11 mouse cellular contexts compared by ENCODE assay signal in genomic region chr11:4184251-4184952, GRCm38 (mm10). TPM values are rescaled to one million over a fixed set of nuclear protein-coding genes. Genes with fewer than 3 reads are reported as not detected.
DNase-seq lines count a peak whose midpoint lies in the region; ATAC-seq and TF ChIP-seq lines count a peak whose summit lies in the region.
"Had no signal": no experiment of that assay in that cellular context is flagged by ENCODE, and none has a peak within 500 bp of the region (broad histone marks: within the 10 kb centered on the region; RNA-seq: fewer than 3 reads in every experiment).

No protein-coding gene starts in this region.

- TF ChIP-seq CTCF in Patski (IDR thresholded peaks at IDR 0.05): no peak

- no peak for DNase-seq in hindbrain, embryonic 10.5 days (ENCODE audit: low spot score)
- DNase-seq in Patski (ENCODE audit: low read depth, low spot score): no peak
- peak; percentile 44 for DNase-seq in splenic B cell, adult 2 months (ENCODE audit: low read depth, low spot score)
- no peak for DNase-seq in ovary, postnatal 36 days (ENCODE audit: low spot score)
- DNase-seq in lung, postnatal 25 days (ENCODE audit: low spot score): no peak
- DNase-seq: cerebellum, postnatal 14 days; lung, embryonic 14.5 days had no signal

- CTCF ChIA-PET in Patski (lab: Charles Lee): interaction anchor here (0.6 to 2.2 kb wide), 15 partner anchors 9 to 50 kb away, joined by 3 to 11 read pairs (median 4); partner anchors contain the start of gene Castor1

- POLR2A ChIA-PET in Patski (lab: Charles Lee): interaction anchor here (1.0 kb wide), 1 partner anchor 35 kb away, joined by 5 read pairs; no protein-coding TSS in a partner anchor

- in situ Hi-C loops in Patski (cut with MboI; ENCODE audit: low pct_unique_long_range_greater_than_20kb): no loop called here

- H3K4me2 ChIP-seq in hindbrain, embryonic 15.5 days: no peak overlapping the region
- H3K4me2 ChIP-seq in midbrain, embryonic 13.5 days (replicated peaks): no peak overlapping the region
- H3K4me2 ChIP-seq in midbrain, embryonic 16.5 days (ENCODE audit: low read length): no peak overlapping the region
- H3K4me2 ChIP-seq: lung, embryonic 14.5 days had no signal

- peaks cover 37% of the 10 kb centered on the region for H3K36me3 ChIP-seq in hindbrain, embryonic 15.5 days
- H3K36me3 ChIP-seq in hindbrain, embryonic 10.5 days: peaks cover 48% of the 10 kb centered on the region
- H3K36me3 ChIP-seq in midbrain, embryonic 13.5 days: peaks cover 42% of the 10 kb centered on the region
- peaks cover 27% of the 10 kb centered on the region for H3K36me3 ChIP-seq in midbrain, embryonic 16.5 days (ENCODE audit: control insufficient read depth, insufficient read depth, low read length)
- H3K36me3 ChIP-seq in splenic B cell, adult 2 months (ENCODE audit: control insufficient read depth, insufficient read depth, low read length, poor library complexity, severe bottlenecking): peaks cover 3% of the 10 kb centered on the region; the same call in 1 of the 2 replicates

- H3K9me3 ChIP-seq in hindbrain, embryonic 15.5 days: no peaks in the 10 kb centered on the region
- no peaks in the 10 kb centered on the region for H3K9me3 ChIP-seq in hindbrain, embryonic 10.5 days
- no peaks in the 10 kb centered on the region for H3K9me3 ChIP-seq in midbrain, embryonic 13.5 days
- H3K9me3 ChIP-seq in midbrain, embryonic 16.5 days (replicated peaks; ENCODE audit: control insufficient read depth, low read length, poor library complexity, severe bottlenecking): no peaks in the 10 kb centered on the region

- WGBS in hindbrain, embryonic 15.5 days: 73% methylated on average over 4 of the region's 4 CpGs
- WGBS in hindbrain, embryonic 10.5 days: 81% methylated on average over 4 of the region's 4 CpGs
- WGBS in midbrain, embryonic 13.5 days: 76% methylated on average over 4 of the region's 4 CpGs
- WGBS in midbrain, embryonic 16.5 days: 76% methylated on average over 4 of the region's 4 CpGs

- peak overlapping the region; percentile 35; the same call in 1 of the 2 replicates for H3K27ac ChIP-seq in hindbrain, embryonic 15.5 days (replicated peaks)
- no peak overlapping the region for H3K27ac ChIP-seq in hindbrain, embryonic 10.5 days
- 0 out of 2 replicates have a peak overlapping the region, but pooled peaks have one; percentile 26 for H3K27ac ChIP-seq in midbrain, embryonic 13.5 days
- H3K27ac ChIP-seq in midbrain, embryonic 16.5 days (ENCODE audit: low read length): no peak overlapping the region

- H3K4me3 ChIP-seq in hindbrain, embryonic 15.5 days: no peak overlapping the region
- no peak overlapping the region for H3K4me3 ChIP-seq in hindbrain, embryonic 10.5 days
- H3K4me3 ChIP-seq in midbrain, embryonic 13.5 days (replicated peaks): no peak overlapping the region
- H3K4me3 ChIP-seq in midbrain, embryonic 16.5 days (ENCODE audit: low read depth, low read length): no peak overlapping the region
- H3K4me3 ChIP-seq: myocyte had no signal

- H3K27me3 ChIP-seq in hindbrain, embryonic 15.5 days: no peaks in the 10 kb centered on the region
- H3K27me3 ChIP-seq in hindbrain, embryonic 10.5 days (ENCODE audit: insufficient read depth, poor library complexity, severe bottlenecking): peaks cover 8% of the 10 kb centered on the region; the same call in 1 of the 2 replicates
- H3K27me3 ChIP-seq in midbrain, embryonic 13.5 days: no peaks in the 10 kb centered on the region
- H3K27me3 ChIP-seq in midbrain, embryonic 16.5 days (ENCODE audit: control insufficient read depth, insufficient read depth, low read depth, low read length): no peaks in the 10 kb centered on the region
- no peaks in the 10 kb centered on the region for H3K27me3 ChIP-seq in Patski
- H3K27me3 ChIP-seq in splenic B cell, adult 2 months (ENCODE audit: control insufficient read depth, insufficient read depth, low read length, poor library complexity, severe bottlenecking): no peaks in the 10 kb centered on the region

- peaks cover 18% of the 10 kb centered on the region for H3K4me1 ChIP-seq in hindbrain, embryonic 15.5 days (replicated peaks)
- H3K4me1 ChIP-seq in hindbrain, embryonic 10.5 days (replicated peaks): peaks cover 18% of the 10 kb centered on the region
- peaks cover 14% of the 10 kb centered on the region for H3K4me1 ChIP-seq in midbrain, embryonic 13.5 days (replicated peaks)
- peaks cover 13% of the 10 kb centered on the region for H3K4me1 ChIP-seq in midbrain, embryonic 16.5 days (ENCODE audit: control insufficient read depth, insufficient read depth, low read length)

- no peak for ATAC-seq in hindbrain, embryonic 15.5 days (ENCODE audit: low FRiP score, low read depth)
- no peak for ATAC-seq in midbrain, embryonic 13.5 days
- no peak for ATAC-seq in midbrain, embryonic 16.5 days
- peak; percentile 51 for ATAC-seq in Patski

- no peak overlapping the region for H3K9ac ChIP-seq in hindbrain, embryonic 15.5 days
- no peak overlapping the region for H3K9ac ChIP-seq in midbrain, embryonic 13.5 days (replicated peaks)
- H3K9ac ChIP-seq in midbrain, embryonic 16.5 days (ENCODE audit: low read depth, low read length): no peak overlapping the region
- H3K9ac ChIP-seq: lung, embryonic 14.5 days had no signal

RNA-seq across cellular contexts. Expression of gene Tbc1d10a, which starts 2.2 kb away (rescaled TPM):
- polyA plus RNA-seq in hindbrain, embryonic 15.5 days (2015; fragmentation: Nextera tagmentation; extraction: Ambion mirVana): 36.3 and 38.1 TPM in 2 replicates
- 29.4 and 32.3 TPM in 2 replicates for polyA plus RNA-seq in hindbrain, embryonic 10.5 days (2016; fragmentation: Nextera tagmentation; extraction: Ambion mirVana)
- polyA plus RNA-seq in midbrain, embryonic 13.5 days (2015; fragmentation: Nextera tagmentation; extraction: Ambion mirVana): 24.2 and 24.6 TPM in 2 replicates
- 33.6 and 34.8 TPM in 2 replicates for polyA plus RNA-seq in midbrain, embryonic 16.5 days (2015; fragmentation: Nextera tagmentation; extraction: Ambion mirVana)
- polyA plus RNA-seq in Patski (2021): 50.9 TPM

RNA-seq across cellular contexts. Expression of gene Sf3a1, which starts 24.3 kb away (rescaled TPM):
- 46.5 and 52.9 TPM in 2 replicates for polyA plus RNA-seq in hindbrain, embryonic 15.5 days (2015; fragmentation: Nextera tagmentation; extraction: Ambion mirVana)
- polyA plus RNA-seq in hindbrain, embryonic 10.5 days (2016; fragmentation: Nextera tagmentation; extraction: Ambion mirVana): 92.1 and 95.3 TPM in 2 replicates
- polyA plus RNA-seq in midbrain, embryonic 13.5 days (2015; fragmentation: Nextera tagmentation; extraction: Ambion mirVana): 65.8 and 66.7 TPM in 2 replicates
- polyA plus RNA-seq in midbrain, embryonic 16.5 days (2015; fragmentation: Nextera tagmentation; extraction: Ambion mirVana): 53.8 and 54.0 TPM in 2 replicates
- polyA plus RNA-seq in Patski (2021): 45.2 TPM

RNA-seq across cellular contexts. Expression of gene Ccdc157, which starts 24.3 kb away (rescaled TPM):
- 8.3 and 10.0 TPM in 2 replicates for polyA plus RNA-seq in hindbrain, embryonic 15.5 days (2015; fragmentation: Nextera tagmentation; extraction: Ambion mirVana)
- 7.8 and 8.5 TPM in 2 replicates for polyA plus RNA-seq in hindbrain, embryonic 10.5 days (2016; fragmentation: Nextera tagmentation; extraction: Ambion mirVana)
- polyA plus RNA-seq in midbrain, embryonic 13.5 days (2015; fragmentation: Nextera tagmentation; extraction: Ambion mirVana): 6.8 and 8.1 TPM in 2 replicates
- 9.1 and 10.9 TPM in 2 replicates for polyA plus RNA-seq in midbrain, embryonic 16.5 days (2015; fragmentation: Nextera tagmentation; extraction: Ambion mirVana)
- polyA plus RNA-seq in Patski (2021): 17.3 TPM

RNA-seq across cellular contexts. Expression of gene Castor1, which starts 33.6 kb away (rescaled TPM):
- 4.6 and 5.3 TPM in 2 replicates for polyA plus RNA-seq in hindbrain, embryonic 15.5 days (2015; fragmentation: Nextera tagmentation; extraction: Ambion mirVana)
- polyA plus RNA-seq in hindbrain, embryonic 10.5 days (2016; fragmentation: Nextera tagmentation; extraction: Ambion mirVana): 2.7 and 3.6 TPM in 2 replicates
- 1.5 and 1.6 TPM in 2 replicates for polyA plus RNA-seq in midbrain, embryonic 13.5 days (2015; fragmentation: Nextera tagmentation; extraction: Ambion mirVana)
- polyA plus RNA-seq in midbrain, embryonic 16.5 days (2015; fragmentation: Nextera tagmentation; extraction: Ambion mirVana): 2.9 and 4.2 TPM in 2 replicates
- 0.35 TPM for polyA plus RNA-seq in Patski (2021)

RNA-seq across cellular contexts. Expression of gene Rnf215, which starts 49.4 kb away (rescaled TPM):
- polyA plus RNA-seq in hindbrain, embryonic 15.5 days (2015; fragmentation: Nextera tagmentation; extraction: Ambion mirVana): 46.4 and 48.7 TPM in 2 replicates
- polyA plus RNA-seq in hindbrain, embryonic 10.5 days (2016; fragmentation: Nextera tagmentation; extraction: Ambion mirVana): 22.0 and 25.8 TPM in 2 replicates
- 43.9 and 45.9 TPM in 2 replicates for polyA plus RNA-seq in midbrain, embryonic 13.5 days (2015; fragmentation: Nextera tagmentation; extraction: Ambion mirVana)
- polyA plus RNA-seq in midbrain, embryonic 16.5 days (2015; fragmentation: Nextera tagmentation; extraction: Ambion mirVana): 52.0 and 53.6 TPM in 2 replicates
- 31.8 TPM for polyA plus RNA-seq in Patski (2021)

Comparison
In these comparisons a context has a peak if more than half of its experiments do, and no peak if none do; other contexts are left out.
1. H3K27ac ChIP-seq: peak in hindbrain, embryonic 15.5 days (single experiment) and midbrain, embryonic 13.5 days (single experiment); none in hindbrain, embryonic 10.5 days (single experiment) and midbrain, embryonic 16.5 days (single experiment).